Mouse (Mus musculus) small intestine, adult 2 months (tissue): ENCODE results near the gene Atp1a3. TPM values are rescaled to one million over a fixed set of nuclear protein-coding genes. Genes with fewer than 3 reads are reported as not detected.

Source experiments
- H3K27ac ChIP-seq: fragments of 200-500 bp; 2 replicates; pipeline ENCODE4 v1.5.1; 2012; ENCODE audit warnings: low read depth, low read length, control low read depth, inconsistent platforms; ENCODE audit not compliant: insufficient read depth
- H3K27me3 ChIP-seq: fragments of 200-500 bp; 2 replicates; pipeline ENCODE4 v1.6.1; 2012; ENCODE audit warnings: mild to moderate bottlenecking, moderate library complexity, low read length, inconsistent platforms; ENCODE audit not compliant: control insufficient read depth, insufficient read depth
- H3K36me3 ChIP-seq: fragments of 200-500 bp; 2 replicates; pipeline ENCODE4 v1.6.1; 2012; ENCODE audit warnings: mild to moderate bottlenecking, low read length, control low read depth, inconsistent platforms; ENCODE audit not compliant: control insufficient read depth, insufficient read depth
- H3K4me1 ChIP-seq: fragments of 200-500 bp; 2 replicates; pipeline ENCODE4 v1.6.1; 2012; ENCODE audit warnings: low read length, inconsistent platforms, mixed read lengths; ENCODE audit not compliant: control insufficient read depth, insufficient read depth, insufficient read length
- H3K4me3 ChIP-seq: fragments of 200-500 bp; 2 replicates; pipeline ENCODE4 v1.5.1; 2012; ENCODE audit warnings: low read depth, mild to moderate bottlenecking, control low read depth, inconsistent platforms, low read length, moderate library complexity
- CTCF ChIP-seq: fragments of 200-500 bp; IDR thresholded peaks from 2 replicates; pipeline ENCODE4 v1.5.1; 2012; ENCODE audit warnings: low read depth, mild to moderate bottlenecking, control low read depth, inconsistent platforms, low read length, moderate library complexity, mixed read lengths; ENCODE audit not compliant: insufficient replicate concordance, insufficient read length; ENCODE audit errors: extremely low read depth
- POLR2A ChIP-seq: fragments of 200-500 bp; IDR thresholded peaks from 2 replicates; pipeline ENCODE4 v1.6.1; 2012; ENCODE audit warnings: low read depth, mild to moderate bottlenecking, control low read depth, inconsistent platforms, low read length, moderate library complexity
- WGBS: fragments of 180-500 bp; shearing (Covaris S2); methylation state at CpG from one replicate; pipeline ENCODE4 v1.1.7; 2018; 5-methylcytosine and 5-hydroxymethylcytosine counted together
- polyA plus RNA-seq: library from polyadenylated mRNA; depleted of rRNA; stranded (reverse); fragments of >200 nt; gene quantifications from 2 replicates; pipeline ENCODE4 v1.2.3, GENCODE M21; 2012

The Atp1a3 gene
- polyA plus RNA-seq, 1 experiment: 3.1 TPM

DNA sequence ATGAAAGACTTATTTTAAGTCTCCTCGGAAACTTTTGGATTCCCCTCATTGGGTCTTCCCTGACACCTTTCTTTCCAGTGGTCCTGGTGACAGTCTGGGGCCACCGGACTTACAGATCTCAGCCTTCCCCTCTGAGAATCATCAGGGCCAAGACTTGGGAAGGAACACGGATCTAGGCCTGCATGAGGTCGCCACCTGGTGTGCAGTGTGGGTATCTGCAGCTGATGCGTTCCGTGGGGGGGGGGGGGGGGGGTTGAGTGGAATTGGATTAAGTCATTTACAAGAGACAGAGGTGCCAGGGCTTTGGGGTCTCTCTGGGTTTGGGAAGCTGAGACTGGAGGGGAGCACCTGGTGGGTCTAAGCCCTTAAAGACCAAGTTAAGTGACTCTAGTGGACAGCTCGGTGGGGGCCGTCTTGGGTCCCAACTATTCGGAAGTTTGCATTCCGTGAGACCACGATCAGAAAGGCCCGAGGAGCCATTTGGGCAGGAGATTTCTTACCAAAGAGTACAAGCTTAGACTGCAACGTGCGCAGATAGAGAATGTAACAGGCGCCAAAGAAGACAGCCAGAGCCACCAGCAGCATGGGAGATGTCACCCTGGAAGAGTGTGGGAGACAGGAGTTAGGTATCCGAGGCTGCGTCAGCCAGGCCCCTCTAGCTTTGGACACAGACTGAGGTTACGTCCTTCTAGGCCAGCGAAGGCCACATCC is 34.3 kb downstream of the Atp1a3 start:
- H3K27ac ChIP-seq: peak overlapping the region; percentile 43; the same call in 1 of the 2 replicates
- H3K4me1 ChIP-seq: 0 out of 2 replicates have a peak, but pooled peaks cover 2% of the 10 kb centered on the region
- H3K36me3 ChIP-seq: peaks cover 9% of the 10 kb centered on the region
- TF ChIP-seq POLR2A: no peak
- peak; percentile 68; the same call in 1 of the 2 replicates for TF ChIP-seq CTCF
- no peaks in the 10 kb centered on the region for H3K27me3 ChIP-seq
- WGBS: 7% methylated on average over 19 of the region's 19 CpGs
- H3K4me3 ChIP-seq: peak overlapping the region; percentile 88

GRCm38 (mm10) chr7:24970341-24970740 is 35.4 kb downstream of the Atp1a3 start:
- no peak for TF ChIP-seq POLR2A
- TF ChIP-seq CTCF: no peak
- H3K4me3 ChIP-seq: no peak overlapping the region
- H3K4me1 ChIP-seq: 0 out of 2 replicates have a peak, but pooled peaks cover 2% of the 10 kb centered on the region
- 96% methylated on average over 3 of the region's 3 CpGs for WGBS
- no peaks in the 10 kb centered on the region for H3K27me3 ChIP-seq
- H3K36me3 ChIP-seq: peaks cover 9% of the 10 kb centered on the region
- H3K27ac ChIP-seq: no peak overlapping the region

GRCm38 (mm10) chr7:24969805-24970204 is 36.0 kb downstream of the Atp1a3 start:
- Histone ChIP-seq H3K4me1 (0 out of 2 replicates have a peak, but pooled peaks cover 2% of the 10 kb centered on the region), H3K27ac (no peak overlapping the region), H3K36me3 (peaks cover 9% of the 10 kb centered on the region), H3K27me3 (no peaks in the 10 kb centered on the region), H3K4me3 (no peak overlapping the region)
- no peak for TF ChIP-seq CTCF
- TF ChIP-seq POLR2A: no peak
- WGBS: 95% methylated on average over 12 of the region's 12 CpGs

DNA sequence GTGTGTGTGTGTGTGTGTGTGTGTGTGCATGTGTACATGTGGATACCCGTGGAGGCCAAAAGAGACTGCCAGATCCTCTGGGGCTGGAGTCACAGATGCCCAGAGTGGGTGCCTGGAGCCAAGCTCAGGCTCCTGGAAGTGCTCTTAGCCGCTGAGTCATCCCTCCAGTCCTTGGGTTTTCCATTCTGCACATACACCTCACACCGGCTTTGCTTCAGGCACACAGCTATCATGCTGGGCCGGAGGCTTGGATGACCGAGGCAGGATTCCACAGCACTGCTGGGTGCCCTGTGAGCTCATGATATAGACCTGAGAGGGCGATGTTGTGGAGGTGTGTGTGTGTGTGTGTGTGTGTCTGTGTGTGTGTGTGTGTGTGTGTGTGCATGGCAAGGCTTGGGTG is 37.3 kb downstream of the Atp1a3 start:
- Histone ChIP-seq H3K36me3 (peaks cover 9% of the 10 kb centered on the region), H3K27ac (no peak overlapping the region), H3K4me3 (no peak overlapping the region), H3K27me3 (no peaks in the 10 kb centered on the region), H3K4me1 (0 out of 2 replicates have a peak, but pooled peaks cover 2% of the 10 kb centered on the region)
- 78% methylated on average over 6 of the region's 6 CpGs for WGBS
- TF ChIP-seq CTCF: no peak
- no peak for TF ChIP-seq POLR2A

- no peak overlapping the region for H3K27ac ChIP-seq
- 0 out of 2 replicates have a peak, but pooled peaks cover 2% of the 10 kb centered on the region for H3K4me1 ChIP-seq
- no peaks in the 10 kb centered on the region for H3K27me3 ChIP-seq
- 71% methylated on average over 8 of the region's 8 CpGs for WGBS
- no peak for TF ChIP-seq CTCF
- TF ChIP-seq POLR2A: no peak
- H3K36me3 ChIP-seq: peaks cover 9% of the 10 kb centered on the region
- no peak overlapping the region for H3K4me3 ChIP-seq
Observed at GRCm38 (mm10) chr7:24967966-24968365, 37.8 kb downstream of the Atp1a3 start.

DNA sequence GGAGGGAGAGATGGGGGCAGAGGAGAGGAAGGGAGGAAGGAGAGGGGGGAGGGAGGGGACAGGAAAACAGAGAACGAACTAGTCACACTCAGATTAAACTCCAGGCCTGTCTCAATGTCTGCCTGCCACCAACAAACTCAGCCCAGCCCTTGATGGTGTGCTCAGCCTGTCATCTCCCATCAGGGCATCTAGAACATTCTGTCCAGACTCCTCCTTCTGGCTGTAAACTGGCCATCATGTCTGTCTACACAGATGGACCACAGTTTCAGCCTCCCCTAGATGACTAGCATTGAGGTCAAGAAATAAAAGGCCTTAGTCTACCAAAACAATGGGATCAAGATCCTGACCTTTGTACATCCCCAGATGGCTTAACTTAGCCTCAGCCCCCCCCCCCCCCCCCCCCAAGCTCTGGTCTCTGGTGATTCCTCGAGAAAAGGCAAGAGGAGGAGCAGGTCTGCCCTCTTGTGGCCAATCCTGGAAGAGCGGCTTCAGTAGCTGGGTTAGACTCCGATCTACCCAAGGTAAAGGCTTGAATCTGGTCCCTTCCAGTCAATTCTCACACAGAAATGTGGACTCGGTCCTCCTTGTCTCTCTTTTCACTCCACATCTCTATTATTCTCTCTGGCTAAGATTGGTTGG is 40.7 kb downstream of the Atp1a3 start:
- no peaks in the 10 kb centered on the region for H3K4me1 ChIP-seq
- WGBS: 11% methylated on average over 5 of the region's 5 CpGs
- no peak overlapping the region for H3K27ac ChIP-seq
- H3K4me3 ChIP-seq: no peak overlapping the region
- no peaks in the 10 kb centered on the region for H3K27me3 ChIP-seq
- H3K36me3 ChIP-seq: peaks cover 4% of the 10 kb centered on the region
- TF ChIP-seq POLR2A: no peak
- TF ChIP-seq CTCF: peak; percentile 67; the same call in 1 of the 2 replicates

- Histone ChIP-seq H3K4me3 (no peak overlapping the region), H3K36me3 (no peaks in the 10 kb centered on the region), H3K27ac (no peak overlapping the region), H3K27me3 (no peaks in the 10 kb centered on the region), H3K4me1 (no peaks in the 10 kb centered on the region)
- WGBS: 62% methylated on average over 2 of the region's 2 CpGs
- TF ChIP-seq CTCF (no peak), POLR2A (no peak)
Observed at GRCm38 (mm10) chr7:24964288-24964687, 41.5 kb downstream of the Atp1a3 start.
